Mouse (Mus musculus): ENCODE data around the gene Foxp1. TPM values are rescaled to one million over a fixed set of nuclear protein-coding genes. Genes with fewer than 3 reads are reported as not detected.

Gene Foxp1
- polyA plus RNA-seq, 1 experiment from 2014 or later = 39.3 TPM

DNA sequence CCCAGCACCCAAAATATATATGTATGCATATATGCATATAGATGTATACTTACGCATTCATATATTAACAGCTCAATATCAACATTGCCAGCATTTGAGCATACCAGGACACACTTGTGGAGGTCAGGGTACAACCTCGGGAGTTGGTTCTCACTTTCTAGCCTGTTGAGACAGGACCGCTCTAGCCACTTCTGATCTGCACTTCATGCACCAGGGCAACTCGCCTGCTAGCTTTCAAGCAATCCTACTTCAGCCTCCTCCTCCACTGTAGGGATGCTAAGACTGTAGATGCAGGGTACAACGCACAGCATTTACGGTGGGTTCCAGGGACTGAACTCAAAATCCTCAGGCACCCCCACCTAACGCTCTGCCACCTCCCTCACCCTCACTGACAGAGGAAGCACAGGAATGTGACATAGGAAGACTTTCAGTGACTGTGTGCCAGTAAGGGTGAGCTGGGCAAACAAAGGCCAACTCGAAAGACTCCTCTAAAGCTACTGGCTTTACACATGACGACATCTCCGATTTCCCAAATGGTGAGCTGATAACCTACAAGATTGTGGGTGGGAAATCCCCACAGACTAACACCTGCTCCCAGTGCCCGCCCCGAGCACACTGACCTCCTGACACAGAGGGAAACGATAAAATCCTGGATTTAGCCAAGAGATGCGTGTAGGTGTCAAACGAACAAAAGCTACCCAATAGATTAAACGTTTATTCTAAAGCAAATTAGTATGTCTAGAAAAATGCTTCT lies 93.0 kb downstream of the Foxp1 start:
- CTCF ChIA-PET = interaction anchor here (1.1 kb wide), 1 partner anchor 11 kb away, joined by 3 read pairs; no protein-coding TSS in a partner anchor
- POLR2A ChIA-PET = interaction anchor here (0.6 kb wide), 2 partner anchors 18 to 89 kb away, joined by 4 read pairs; no protein-coding TSS in a partner anchor
- DNase-seq (ENCODE audit: low read depth, low spot score) = no peak
- no peak for TF ChIP-seq CTCF (IDR thresholded peaks at IDR 0.05)
- no peaks in the 10 kb centered on the region for H3K27me3 ChIP-seq
- ATAC-seq = no peak
- in situ Hi-C loops (cut with MboI; ENCODE audit: low pct_unique_long_range_greater_than_20kb) = no loop called here

GRCm38 (mm10) chr6:99428961-99429360 lies 93.6 kb downstream of the Foxp1 start:
- DNase-seq (ENCODE audit: low read depth, low spot score) (no peak), ATAC-seq (no peak)
- H3K27me3 ChIP-seq = no peaks in the 10 kb centered on the region
- ChIA-PET CTCF (no interaction called here), POLR2A (no interaction called here)
- TF ChIP-seq CTCF (IDR thresholded peaks at IDR 0.05) = no peak
- in situ Hi-C loops (cut with MboI; ENCODE audit: low pct_unique_long_range_greater_than_20kb) = no loop called here

DNA sequence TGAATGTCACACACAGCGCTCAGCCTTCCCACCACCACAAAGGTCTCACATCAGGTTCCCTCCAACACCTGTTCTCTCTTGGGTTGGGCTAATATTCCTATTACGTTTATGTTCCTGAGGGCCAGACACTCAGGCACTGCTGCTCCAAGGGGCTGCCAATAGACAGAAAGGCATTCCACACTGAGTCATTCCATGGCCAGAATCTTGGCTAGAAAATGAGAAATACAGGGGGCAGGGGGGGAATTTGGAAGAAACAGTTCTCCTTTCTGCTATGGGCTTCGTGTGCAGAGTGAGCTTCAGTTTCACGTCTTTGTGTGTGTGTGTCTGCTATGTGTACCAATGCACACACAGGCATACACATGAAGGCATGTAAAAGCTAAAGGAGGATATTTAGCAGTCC lies 95.2 kb downstream of the Foxp1 start:
- no peaks in the 10 kb centered on the region for H3K27me3 ChIP-seq
- CTCF ChIA-PET = no interaction called here
- POLR2A ChIA-PET = no interaction called here
- in situ Hi-C loops (cut with MboI; ENCODE audit: low pct_unique_long_range_greater_than_20kb) = no loop called here
- no peak for TF ChIP-seq CTCF (IDR thresholded peaks at IDR 0.05)
- DNase-seq (ENCODE audit: low read depth, low spot score) = no peak
- ATAC-seq = no peak

DNA sequence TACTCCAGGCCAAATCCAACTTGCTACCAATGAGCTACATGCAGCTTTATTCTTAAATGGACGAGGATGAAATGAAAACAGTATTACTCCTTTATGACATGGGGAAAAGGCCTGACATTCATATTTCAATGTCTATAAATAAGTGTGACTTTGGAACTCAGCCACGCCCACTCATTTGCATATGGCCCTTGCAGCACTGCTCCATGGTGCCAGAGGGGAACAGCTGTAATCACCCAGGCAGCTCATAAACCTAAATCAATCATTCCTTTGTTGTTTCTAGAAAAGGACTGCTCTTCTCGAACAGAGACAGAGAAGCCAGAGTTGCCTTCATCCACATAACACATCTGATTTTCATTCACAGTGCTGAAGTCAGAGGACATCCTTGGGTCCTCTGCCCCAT lies 97.5 kb downstream of the Foxp1 start:
- TF ChIP-seq CTCF (IDR thresholded peaks at IDR 0.05) = no peak
- in situ Hi-C loops (cut with MboI; ENCODE audit: low pct_unique_long_range_greater_than_20kb) = no loop called here
- CTCF ChIA-PET = no interaction called here
- no peaks in the 10 kb centered on the region for H3K27me3 ChIP-seq
- no peak for DNase-seq (ENCODE audit: low read depth, low spot score)
- POLR2A ChIA-PET = no interaction called here
- ATAC-seq = no peak

GRCm38 (mm10) chr6:99420666-99421065 lies 101.9 kb downstream of the Foxp1 start:
- POLR2A ChIA-PET = interaction anchor here (1.0 kb wide), 1 partner anchor 785 kb away, joined by 3 read pairs; no protein-coding TSS in a partner anchor
- no peak for ATAC-seq
- CTCF ChIA-PET = interaction anchor here (1.1 kb wide), 1 partner anchor 12 kb away, joined by 3 read pairs; no protein-coding TSS in a partner anchor
- in situ Hi-C loops (cut with MboI; ENCODE audit: low pct_unique_long_range_greater_than_20kb) = no loop called here
- no peak for TF ChIP-seq CTCF (IDR thresholded peaks at IDR 0.05)
- no peaks in the 10 kb centered on the region for H3K27me3 ChIP-seq
- no peak for DNase-seq (ENCODE audit: low read depth, low spot score)

DNA sequence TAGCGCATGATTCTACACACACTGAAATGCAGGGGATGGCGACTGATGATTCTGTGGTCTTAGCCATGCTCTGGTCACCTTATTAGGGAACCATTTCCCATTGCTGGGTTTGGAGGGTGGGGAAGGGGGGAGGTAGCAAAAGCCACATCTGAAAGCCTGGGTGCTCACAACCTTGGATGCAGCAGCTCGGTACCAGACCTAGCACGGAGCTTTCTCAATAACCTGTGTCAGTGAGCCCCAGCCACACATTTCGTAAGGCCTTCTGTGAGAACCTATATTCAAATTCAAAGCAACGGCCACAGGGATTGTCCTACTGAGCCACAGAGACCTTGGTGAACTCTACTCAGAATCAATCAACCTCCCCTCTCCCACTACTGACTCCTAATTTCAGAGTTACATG lies 109.9 kb downstream of the Foxp1 start:
- in situ Hi-C loops (cut with MboI; ENCODE audit: low pct_unique_long_range_greater_than_20kb) = no loop called here
- no peak for TF ChIP-seq CTCF (IDR thresholded peaks at IDR 0.05)
- POLR2A ChIA-PET = no interaction called here

DNA sequence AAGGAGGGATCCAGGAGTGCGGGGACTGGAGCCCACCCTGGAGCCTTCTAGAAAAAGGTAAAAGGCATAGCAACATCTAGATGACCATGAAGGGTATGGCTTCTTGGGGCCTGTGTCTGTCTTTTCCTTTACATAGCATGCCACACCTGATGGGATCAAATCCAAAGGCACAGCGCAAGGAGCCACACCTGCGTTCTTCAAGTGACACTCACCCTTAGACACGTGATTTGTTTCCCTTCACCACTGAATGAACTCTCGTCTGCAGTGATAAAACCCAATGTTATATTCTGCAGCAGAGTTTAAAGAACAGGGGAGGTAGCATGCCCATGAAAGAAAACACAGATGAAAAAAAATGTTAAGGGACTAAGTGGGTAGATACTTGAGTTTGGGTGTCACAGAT lies 112.9 kb downstream of the Foxp1 start:
- no peak for TF ChIP-seq CTCF (IDR thresholded peaks at IDR 0.05)
- in situ Hi-C loops (cut with MboI; ENCODE audit: low pct_unique_long_range_greater_than_20kb) = no loop called here
- no peak for DNase-seq (ENCODE audit: low read depth, low spot score)
- POLR2A ChIA-PET = no interaction called here
- no peak for ATAC-seq
- H3K27me3 ChIP-seq = no peaks in the 10 kb centered on the region
- CTCF ChIA-PET = no interaction called here

More for the DNA sequence above, 109.9 kb downstream of the Foxp1 start:
- ATAC-seq = no peak
- DNase-seq (ENCODE audit: low read depth, low spot score) = no peak
- no peaks in the 10 kb centered on the region for H3K27me3 ChIP-seq
- CTCF ChIA-PET = no interaction called here

DNA sequence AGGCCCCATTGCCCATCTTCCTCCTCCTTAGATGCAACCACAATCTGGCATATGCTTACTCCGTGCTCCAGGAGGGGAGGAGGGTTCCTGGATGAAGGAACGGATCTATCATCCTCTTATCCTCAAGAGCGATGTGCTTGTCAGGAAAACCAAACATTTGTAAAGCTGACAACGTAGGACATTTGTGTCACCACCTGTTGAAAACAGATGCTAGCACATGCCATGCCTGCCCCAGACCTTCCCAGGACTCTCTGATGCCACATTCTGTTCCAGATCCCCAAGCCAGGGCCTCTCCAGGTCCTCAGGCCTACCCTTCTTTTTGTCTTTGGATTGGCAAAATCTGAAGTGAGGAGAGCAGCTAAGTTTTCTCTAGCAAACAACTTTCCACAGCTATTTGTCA lies 113.6 kb downstream of the Foxp1 start:
- ATAC-seq = no peak
- H3K27me3 ChIP-seq = no peaks in the 10 kb centered on the region
- POLR2A ChIA-PET = no interaction called here
- in situ Hi-C loops (cut with MboI; ENCODE audit: low pct_unique_long_range_greater_than_20kb) = no loop called here
- TF ChIP-seq CTCF (IDR thresholded peaks at IDR 0.05) = no peak
- no peak for DNase-seq (ENCODE audit: low read depth, low spot score)
- CTCF ChIA-PET = interaction anchor here (0.8 kb wide), 1 partner anchor 12 kb away, joined by 3 read pairs; no protein-coding TSS in a partner anchor

GRCm38 (mm10) chr6:99403755-99404390 lies 118.6 kb downstream of the Foxp1 start:
- TF ChIP-seq CTCF (IDR thresholded peaks at IDR 0.05) = no peak
- in situ Hi-C loops (cut with MboI; ENCODE audit: low pct_unique_long_range_greater_than_20kb) = no loop called here
- H3K27me3 ChIP-seq = no peaks in the 10 kb centered on the region
- POLR2A ChIA-PET = no interaction called here
- DNase-seq (ENCODE audit: low read depth, low spot score) (no peak), ATAC-seq (no peak)
- CTCF ChIA-PET = no interaction called here

GRCm38 (mm10) chr6:99402941-99403340 lies 119.6 kb downstream of the Foxp1 start:
- ATAC-seq (no peak), DNase-seq (ENCODE audit: low read depth, low spot score) (no peak)
- no peak for TF ChIP-seq CTCF (IDR thresholded peaks at IDR 0.05)
- in situ Hi-C loops (cut with MboI; ENCODE audit: low pct_unique_long_range_greater_than_20kb) = no loop called here
- H3K27me3 ChIP-seq = no peaks in the 10 kb centered on the region
- ChIA-PET POLR2A (no interaction called here), CTCF (no interaction called here)

GRCm38 (mm10) chr6:99402370-99402769 lies 120.2 kb downstream of the Foxp1 start:
- no peaks in the 10 kb centered on the region for H3K27me3 ChIP-seq
- ChIA-PET CTCF (no interaction called here), POLR2A (no interaction called here)
- ATAC-seq (no peak), DNase-seq (ENCODE audit: low read depth, low spot score) (no peak)
- in situ Hi-C loops (cut with MboI; ENCODE audit: low pct_unique_long_range_greater_than_20kb) = no loop called here
- no peak for TF ChIP-seq CTCF (IDR thresholded peaks at IDR 0.05)

Measured in Patski (cell line).